Mouse (Mus musculus): ENCODE measurements around the gene E330009J07Rik. TPM values are rescaled to one million over a fixed set of nuclear protein-coding genes. Genes with fewer than 3 reads are reported as not detected.

The E330009J07Rik gene
- polyA plus RNA-seq, 1 experiment from 2014 or later = 11.0 TPM

DNA sequence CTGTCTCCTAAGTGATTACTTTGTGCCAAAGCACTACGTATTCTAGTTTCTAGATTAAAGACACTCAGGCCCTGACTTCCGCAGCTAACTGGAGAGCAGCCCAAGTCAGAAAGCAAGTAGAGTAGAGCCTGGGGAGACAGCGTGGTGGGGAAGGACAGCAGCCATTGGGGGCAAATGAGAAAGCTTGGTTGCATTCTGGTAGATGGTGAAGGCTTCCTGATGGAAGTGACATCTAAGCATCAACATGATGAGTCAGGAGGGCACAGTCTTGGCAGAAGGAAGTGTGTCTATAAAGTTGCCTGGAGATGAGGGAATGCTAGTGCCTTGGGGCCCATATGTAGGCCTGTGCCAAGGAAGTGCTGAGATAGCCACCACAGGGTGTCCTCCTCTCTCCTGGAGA, 22.4 kb downstream of the E330009J07Rik start:
- Histone ChIP-seq H3K4me1 (replicated peaks; ENCODE audit: control insufficient read depth, insufficient read depth) (no peaks in the 10 kb centered on the region), H3K27me3 (ENCODE audit: control insufficient read depth, insufficient read depth, low read length) (no peaks in the 10 kb centered on the region), H3K4me2 (replicated peaks; ENCODE audit: low read depth) (no peak overlapping the region), H3K27ac (replicated peaks) (no peak overlapping the region), H3K9ac (ENCODE audit: low read length) (no peak overlapping the region), H3K4me3 (ENCODE audit: low read depth, low read length) (no peak overlapping the region), H3K9me3 (ENCODE audit: control insufficient read depth, low read length) (no peaks in the 10 kb centered on the region), H3K36me3 (ENCODE audit: control insufficient read depth, insufficient read depth, low read length) (peaks cover 4% of the 10 kb centered on the region)
- WGBS = 92% methylated on average over 3 of the region's 3 CpGs
- ATAC-seq (ENCODE audit: low FRiP score, low TSS enrichment) (no peak), DNase-seq (ENCODE audit: low spot score) (no peak)
- no peak for TF ChIP-seq EP300 (optimal IDR thresholded peaks at IDR 0.05)
- no peak for TF ChIP-seq CTCF (IDR thresholded peaks at IDR 0.05; ENCODE audit: low read depth)

DNA sequence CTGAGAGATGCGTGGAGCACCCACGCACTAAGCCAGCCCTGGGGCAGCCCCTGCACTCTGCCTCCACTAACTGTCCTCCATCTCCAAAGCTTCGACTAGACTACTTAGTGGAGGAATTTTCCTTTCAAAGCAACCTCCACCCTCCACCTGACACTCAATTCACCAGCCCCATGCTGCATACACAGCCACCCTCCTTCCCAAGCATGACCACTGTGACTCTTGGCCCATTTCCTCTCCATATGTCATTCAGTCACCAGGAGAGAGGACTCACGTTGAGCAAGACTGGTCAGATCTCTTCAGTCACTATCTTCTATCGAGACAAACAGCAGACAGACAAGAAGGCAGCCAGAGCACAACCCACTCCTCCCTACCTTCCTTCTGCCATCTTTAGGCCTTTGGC, 22.9 kb downstream of the E330009J07Rik start:
- H3K4me1 ChIP-seq (replicated peaks; ENCODE audit: control insufficient read depth, insufficient read depth) = no peaks in the 10 kb centered on the region
- DNase-seq (ENCODE audit: low spot score) (no peak), ATAC-seq (ENCODE audit: low FRiP score, low TSS enrichment) (no peak)
- no peak overlapping the region for H3K27ac ChIP-seq (replicated peaks)
- H3K4me2 ChIP-seq (replicated peaks; ENCODE audit: low read depth) = no peak overlapping the region
- no peaks in the 10 kb centered on the region for H3K9me3 ChIP-seq (ENCODE audit: control insufficient read depth, low read length)
- no peaks in the 10 kb centered on the region for H3K27me3 ChIP-seq (ENCODE audit: control insufficient read depth, insufficient read depth, low read length)
- TF ChIP-seq CTCF (IDR thresholded peaks at IDR 0.05; ENCODE audit: low read depth) (no peak), EP300 (optimal IDR thresholded peaks at IDR 0.05) (no peak)
- 80% methylated on average over 5 of the region's 5 CpGs for WGBS
- H3K36me3 ChIP-seq (ENCODE audit: control insufficient read depth, insufficient read depth, low read length) = peaks cover 5% of the 10 kb centered on the region
- H3K4me3 ChIP-seq (ENCODE audit: low read depth, low read length) = no peak overlapping the region
- no peak overlapping the region for H3K9ac ChIP-seq (ENCODE audit: low read length)

DNA sequence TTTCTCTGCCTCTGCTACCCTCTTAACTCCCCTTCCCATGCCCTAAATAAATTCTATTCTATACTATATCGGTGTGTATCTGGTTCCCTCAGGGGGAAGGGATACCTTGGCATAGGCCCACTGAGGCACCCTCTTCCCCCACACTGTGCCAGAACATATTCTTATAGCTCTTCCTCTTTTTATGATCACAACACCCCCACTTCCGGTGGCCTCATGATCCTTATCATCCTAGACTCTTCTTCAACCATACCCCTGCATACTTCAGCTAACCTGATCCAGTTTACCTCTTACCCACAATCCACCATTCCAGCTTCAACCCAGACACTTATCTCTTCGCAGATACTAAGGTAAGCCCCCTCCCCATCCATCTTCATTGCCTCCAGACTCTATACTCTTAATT, 24.9 kb downstream of the E330009J07Rik start:
- TF ChIP-seq CTCF (IDR thresholded peaks at IDR 0.05; ENCODE audit: low read depth) (no peak), EP300 (optimal IDR thresholded peaks at IDR 0.05) (no peak)
- H3K9ac ChIP-seq (ENCODE audit: low read length) = no peak overlapping the region
- peaks cover 10% of the 10 kb centered on the region for H3K36me3 ChIP-seq (ENCODE audit: control insufficient read depth, insufficient read depth, low read length)
- 90% methylated on average over 3 of the region's 3 CpGs for WGBS
- no peak for DNase-seq (ENCODE audit: low spot score)
- no peaks in the 10 kb centered on the region for H3K4me1 ChIP-seq (replicated peaks; ENCODE audit: control insufficient read depth, insufficient read depth)
- no peak for ATAC-seq (ENCODE audit: low FRiP score, low TSS enrichment)
- no peaks in the 10 kb centered on the region for H3K27me3 ChIP-seq (ENCODE audit: control insufficient read depth, insufficient read depth, low read length)
- H3K27ac ChIP-seq (replicated peaks) = no peak overlapping the region
- H3K9me3 ChIP-seq (ENCODE audit: control insufficient read depth, low read length) = no peaks in the 10 kb centered on the region
- H3K4me3 ChIP-seq (ENCODE audit: low read depth, low read length) = no peak overlapping the region
- H3K4me2 ChIP-seq (replicated peaks; ENCODE audit: low read depth) = no peak overlapping the region

DNA sequence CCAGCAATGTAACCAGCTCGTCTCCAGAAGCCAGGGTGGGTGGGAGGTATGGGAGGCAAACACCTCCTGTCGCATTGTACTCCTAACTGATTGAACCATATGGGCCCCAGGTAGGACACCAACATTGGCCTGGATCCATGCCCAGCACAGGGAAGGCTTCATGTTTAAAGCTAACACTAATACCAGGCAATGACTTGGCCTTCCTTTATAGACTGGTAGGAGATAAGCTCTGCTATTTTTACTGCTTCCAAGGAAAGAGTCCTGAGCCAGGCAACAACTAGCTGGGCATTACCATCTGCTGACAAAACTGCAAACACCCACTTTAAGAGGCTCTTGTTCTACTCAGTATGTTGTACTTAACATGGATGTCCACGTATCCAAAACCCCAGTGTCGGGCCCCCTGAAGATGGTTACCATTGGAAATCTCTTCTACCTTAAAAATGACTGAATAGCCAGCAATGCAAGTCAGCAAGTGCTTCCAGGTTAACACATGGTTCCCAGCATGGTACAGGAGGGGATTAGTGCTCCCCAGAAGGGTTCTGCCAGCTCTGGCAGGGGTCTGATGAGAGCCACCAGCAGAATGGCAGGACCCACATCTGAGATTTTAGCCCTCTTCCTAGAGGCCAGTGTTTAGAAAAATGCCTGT, 32.2 kb downstream of the E330009J07Rik start:
- TF ChIP-seq CTCF (IDR thresholded peaks at IDR 0.05; ENCODE audit: low read depth) (no peak), EP300 (optimal IDR thresholded peaks at IDR 0.05) (no peak)
- ATAC-seq (ENCODE audit: low FRiP score, low TSS enrichment) = 0 out of 2 replicates have a peak, but pooled peaks have one; percentile 21
- WGBS = 84% methylated on average over 4 of the region's 4 CpGs

DNA sequence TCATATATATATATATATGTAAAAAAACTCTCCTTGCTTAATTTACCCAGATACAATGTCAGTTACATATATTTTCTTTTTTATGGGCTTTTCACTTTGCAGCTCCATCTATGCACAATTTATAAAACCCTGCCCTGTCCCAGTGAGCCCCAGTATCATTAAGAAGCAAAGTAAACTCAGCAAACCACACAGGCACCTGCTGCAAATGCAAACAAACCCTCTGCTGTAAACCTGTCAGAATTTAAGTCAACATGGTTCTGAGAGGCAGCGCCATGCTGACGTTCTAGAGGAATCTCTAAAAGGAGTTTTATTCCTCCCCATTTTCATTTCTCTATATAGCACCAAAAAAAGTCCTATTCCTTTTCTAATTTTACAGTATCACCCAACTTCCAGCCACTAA, 33.9 kb downstream of the E330009J07Rik start:
- Histone ChIP-seq H3K9ac (ENCODE audit: low read length) (no peak overlapping the region), H3K4me2 (replicated peaks; ENCODE audit: low read depth) (no peak overlapping the region), H3K4me1 (replicated peaks; ENCODE audit: control insufficient read depth, insufficient read depth) (no peaks in the 10 kb centered on the region), H3K27ac (replicated peaks) (no peak overlapping the region), H3K4me3 (ENCODE audit: low read depth, low read length) (no peak overlapping the region), H3K36me3 (ENCODE audit: control insufficient read depth, insufficient read depth, low read length) (peaks cover 14% of the 10 kb centered on the region), H3K9me3 (ENCODE audit: control insufficient read depth, low read length) (no peaks in the 10 kb centered on the region), H3K27me3 (ENCODE audit: control insufficient read depth, insufficient read depth, low read length) (no peaks in the 10 kb centered on the region)
- ATAC-seq (ENCODE audit: low FRiP score, low TSS enrichment) (peak; percentile 68; the same call in 1 of the 2 replicates), DNase-seq (ENCODE audit: low spot score) (peak; percentile 30)
- TF ChIP-seq CTCF (IDR thresholded peaks at IDR 0.05; ENCODE audit: low read depth) (no peak), EP300 (optimal IDR thresholded peaks at IDR 0.05) (no peak)
- 50% methylated on average over 2 of the region's 2 CpGs for WGBS

More for the DNA sequence above, 32.2 kb downstream of the E330009J07Rik start:
- DNase-seq (ENCODE audit: low spot score) = no peak
- Histone ChIP-seq H3K9ac (ENCODE audit: low read length) (no peak overlapping the region), H3K9me3 (ENCODE audit: control insufficient read depth, low read length) (no peaks in the 10 kb centered on the region), H3K4me3 (ENCODE audit: low read depth, low read length) (no peak overlapping the region), H3K4me2 (replicated peaks; ENCODE audit: low read depth) (no peak overlapping the region), H3K27ac (replicated peaks) (no peak overlapping the region), H3K36me3 (ENCODE audit: control insufficient read depth, insufficient read depth, low read length) (peaks cover 17% of the 10 kb centered on the region), H3K27me3 (ENCODE audit: control insufficient read depth, insufficient read depth, low read length) (no peaks in the 10 kb centered on the region), H3K4me1 (replicated peaks; ENCODE audit: control insufficient read depth, insufficient read depth) (no peaks in the 10 kb centered on the region)

DNA sequence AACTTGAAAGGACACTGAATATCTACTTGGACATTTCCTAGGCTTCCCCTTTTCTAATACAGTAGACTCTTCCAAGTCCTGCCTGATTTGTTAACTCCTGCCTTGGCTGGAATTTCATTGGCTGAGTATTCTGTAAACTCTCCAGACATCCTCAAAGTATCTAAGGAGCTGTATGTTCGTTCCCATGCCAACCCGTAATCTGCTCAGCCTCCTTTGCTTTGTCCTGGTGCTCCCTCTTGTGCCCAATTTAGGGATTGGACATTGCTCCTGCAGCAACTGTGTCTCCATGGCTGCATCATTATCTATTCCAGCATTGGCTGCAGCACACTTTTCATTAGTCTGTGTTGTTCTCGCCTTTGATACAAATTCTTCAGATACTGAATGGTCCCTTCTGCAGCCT, 42.7 kb downstream of the E330009J07Rik start:
- ATAC-seq (ENCODE audit: low FRiP score, low TSS enrichment) (peak; percentile 90), DNase-seq (ENCODE audit: low spot score) (peak; percentile 74)
- no peaks in the 10 kb centered on the region for H3K9me3 ChIP-seq (ENCODE audit: control insufficient read depth, low read length)
- no peaks in the 10 kb centered on the region for H3K4me1 ChIP-seq (replicated peaks; ENCODE audit: control insufficient read depth, insufficient read depth)
- H3K9ac ChIP-seq (ENCODE audit: low read length) = no peak overlapping the region
- 23% methylated on average over 3 of the region's 3 CpGs for WGBS
- no peak overlapping the region for H3K27ac ChIP-seq (replicated peaks)
- H3K36me3 ChIP-seq (ENCODE audit: control insufficient read depth, insufficient read depth, low read length) = 0 out of 2 replicates have a peak, but pooled peaks cover 6% of the 10 kb centered on the region
- no peaks in the 10 kb centered on the region for H3K27me3 ChIP-seq (ENCODE audit: control insufficient read depth, insufficient read depth, low read length)
- no peak overlapping the region for H3K4me2 ChIP-seq (replicated peaks; ENCODE audit: low read depth)
- TF ChIP-seq CTCF (IDR thresholded peaks at IDR 0.05; ENCODE audit: low read depth) (peak; percentile 94), EP300 (optimal IDR thresholded peaks at IDR 0.05) (no peak)
- no peak overlapping the region for H3K4me3 ChIP-seq (ENCODE audit: low read depth, low read length)
